Mouse (Mus musculus) adrenal gland, postnatal 10 days (tissue): ENCODE measurements around the gene Slc35g3. TPM values are rescaled to one million over a fixed set of nuclear protein-coding genes. Genes with fewer than 3 reads are reported as not detected.
"Not testable (repeated sequence)": the region's sequence is repeated elsewhere in the genome, so short reads cannot be mapped to it uniquely, and the experiment has no call there.

Experiments
- DNase-seq: peaks from one replicate; pipeline ENCODE4 v3.0.0; 2021; ENCODE audit warnings: mixed read lengths
- total RNA-seq, 2 experiments: library from RNA; stranded (reverse); gene quantifications; 2 replicates each; pipeline ENCODE4 v1.2.3; 2021

The Slc35g3 gene
- total RNA-seq, 2 experiments from 2014 or later: not detected

DNA sequence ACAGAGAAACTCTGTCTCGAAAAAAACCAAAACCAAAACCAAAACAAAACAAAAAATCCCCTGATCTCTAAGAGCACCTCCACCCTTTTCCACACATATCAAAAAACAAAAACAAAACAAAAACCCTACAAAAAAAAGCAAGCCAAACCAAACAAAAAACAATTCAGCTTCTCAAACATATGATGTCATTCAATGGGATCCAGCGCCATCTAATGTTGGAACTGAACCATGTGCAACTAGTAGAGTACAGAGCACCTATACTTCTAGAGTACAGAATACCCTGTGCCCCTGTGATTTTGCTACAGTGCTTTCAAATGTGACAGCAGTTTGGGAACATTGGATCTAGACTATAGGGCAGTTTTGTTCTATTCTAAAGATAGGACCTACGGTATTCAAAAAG is 7.1 kb downstream of the Slc35g3 start:
- DNase-seq: peak; percentile 59

DNA sequence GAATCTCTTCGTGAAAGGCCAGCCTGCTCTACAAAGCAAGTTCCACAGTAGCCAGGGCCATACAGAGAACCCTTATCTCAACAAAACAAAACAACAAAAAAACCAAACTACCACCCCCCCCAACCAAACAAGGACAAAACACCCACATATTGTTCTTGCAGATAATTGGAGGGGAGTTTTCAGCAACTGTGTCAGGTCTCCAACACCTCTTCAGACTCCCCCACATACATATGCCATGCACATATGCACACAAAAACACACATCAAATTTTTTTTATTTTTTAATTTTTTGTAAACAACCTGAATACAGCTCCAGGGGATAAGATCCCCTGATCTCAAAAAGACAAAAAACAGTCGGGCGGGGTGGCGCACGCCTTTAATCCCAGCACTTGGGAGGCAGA is 7.5 kb downstream of the Slc35g3 start:
- no peak for DNase-seq

DNA sequence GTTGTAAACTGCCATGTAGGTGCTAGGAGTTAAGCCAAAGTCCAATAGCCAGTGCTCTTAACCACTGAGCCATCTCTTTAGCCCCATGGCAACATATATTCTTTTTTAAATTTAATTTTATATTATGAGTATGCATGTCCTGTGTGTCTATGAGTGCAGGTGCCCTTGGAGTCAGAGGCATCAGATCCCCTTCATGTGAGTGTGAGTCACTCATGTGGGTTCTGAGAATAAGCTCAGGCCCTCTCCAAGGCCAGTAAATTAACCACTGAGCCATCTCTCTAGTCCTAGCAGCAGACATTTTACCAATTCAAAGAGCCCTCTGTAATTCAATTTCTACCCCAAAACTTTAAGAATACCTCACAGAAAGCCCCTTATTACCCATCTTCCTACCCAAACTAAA is 9.1 kb downstream of the Slc35g3 start:
- DNase-seq: no peak

DNA sequence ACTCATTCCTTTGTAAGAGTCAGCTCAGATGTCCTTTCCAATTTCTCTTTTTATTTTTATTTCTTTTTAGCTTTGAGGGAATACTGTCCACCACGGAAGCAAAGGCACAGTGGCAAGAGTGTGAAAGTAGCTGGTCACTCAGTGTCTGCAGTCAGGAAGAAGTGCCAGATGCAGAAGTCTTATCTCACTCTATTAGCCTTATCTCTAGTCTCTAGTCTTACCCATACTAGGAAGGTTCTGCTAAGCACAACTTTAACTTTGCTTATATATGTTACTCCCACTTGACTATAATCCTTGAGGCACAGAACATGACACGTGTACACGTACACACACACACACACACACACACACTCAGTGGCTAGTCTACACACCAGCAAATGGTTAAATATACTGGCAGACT is 10.1 kb downstream of the Slc35g3 start:
- no peak for DNase-seq

DNA sequence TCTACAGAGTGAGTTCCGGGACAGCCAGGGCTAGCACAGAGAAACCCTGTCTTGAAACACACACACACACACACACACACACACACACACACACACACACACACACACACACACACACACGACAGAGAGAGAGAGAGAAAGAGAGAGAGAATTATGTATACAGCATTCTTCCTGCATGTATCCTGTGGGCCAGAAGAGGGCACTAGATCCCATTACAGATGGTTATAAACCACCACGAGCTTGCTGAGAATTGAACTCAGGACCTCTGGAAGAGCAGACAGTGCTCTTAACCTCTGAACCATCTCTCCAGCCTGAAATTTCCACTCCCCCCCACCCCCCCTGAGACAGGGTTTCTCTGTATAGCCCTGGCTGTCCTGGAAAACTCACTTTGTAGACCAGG is 30.4 kb downstream of the Slc35g3 start:
- DNase-seq: not testable (repeated sequence)

DNA sequence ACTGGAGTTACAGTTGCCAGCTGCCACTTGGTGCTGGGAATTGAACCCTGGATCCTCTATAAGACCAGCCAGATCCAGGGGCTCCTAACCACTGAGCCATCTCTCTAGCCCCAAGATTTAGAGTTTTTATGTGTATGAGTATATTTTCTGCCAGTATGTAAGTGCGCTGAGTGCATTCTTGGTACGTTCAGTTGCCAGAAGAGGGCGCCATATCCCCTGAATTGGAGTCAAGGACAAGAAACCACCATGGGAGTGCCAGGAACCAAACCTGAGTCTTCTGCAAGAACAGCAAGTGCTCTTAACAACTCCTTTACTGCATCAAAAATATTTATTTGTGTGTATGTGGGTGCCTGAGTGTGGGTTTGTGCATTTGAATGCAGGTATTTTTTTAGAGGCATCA is 32.7 kb downstream of the Slc35g3 start:
- DNase-seq: peak; percentile 71

DNA sequence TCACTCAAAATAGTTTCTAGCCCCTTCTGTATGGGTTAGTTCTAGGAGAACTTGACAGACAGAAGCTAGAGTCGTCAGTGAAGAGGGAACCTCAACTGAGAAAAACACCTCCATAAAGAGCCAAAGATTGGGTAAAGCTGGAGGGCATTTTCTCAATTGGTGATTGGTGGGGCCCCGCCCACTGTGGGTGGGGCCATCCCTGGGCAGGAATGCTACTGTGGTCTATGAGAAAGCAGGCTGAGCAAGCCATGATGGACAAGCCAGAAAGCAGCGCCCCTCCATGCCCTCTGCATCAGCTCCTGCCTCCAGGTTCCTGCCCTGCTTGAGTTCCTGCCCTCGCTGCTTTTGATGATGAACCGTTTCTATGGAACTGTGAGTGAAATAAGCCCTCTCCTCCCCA is 35.8 kb downstream of the Slc35g3 start:
- DNase-seq: no peak

DNA sequence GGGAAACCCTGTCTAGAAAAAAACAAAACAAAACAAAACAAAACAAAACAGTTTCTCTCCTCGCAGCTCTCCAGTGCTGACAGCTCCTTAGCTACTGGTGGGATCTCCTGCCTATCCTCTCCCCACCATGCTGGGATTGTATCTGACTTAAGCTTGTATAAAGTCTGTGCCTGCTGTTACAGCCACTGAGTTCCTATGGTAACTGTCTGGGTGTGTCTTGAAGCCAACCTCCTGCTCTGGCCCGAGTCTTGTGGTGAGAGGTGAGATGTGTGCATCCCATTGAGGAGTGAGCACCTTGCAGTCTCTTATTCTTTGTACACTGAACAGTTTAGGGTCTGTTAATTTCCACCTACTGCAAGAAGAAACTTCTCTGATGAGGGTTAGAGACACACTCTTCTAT is 38.7 kb downstream of the Slc35g3 start:
- DNase-seq: no peak

DNA sequence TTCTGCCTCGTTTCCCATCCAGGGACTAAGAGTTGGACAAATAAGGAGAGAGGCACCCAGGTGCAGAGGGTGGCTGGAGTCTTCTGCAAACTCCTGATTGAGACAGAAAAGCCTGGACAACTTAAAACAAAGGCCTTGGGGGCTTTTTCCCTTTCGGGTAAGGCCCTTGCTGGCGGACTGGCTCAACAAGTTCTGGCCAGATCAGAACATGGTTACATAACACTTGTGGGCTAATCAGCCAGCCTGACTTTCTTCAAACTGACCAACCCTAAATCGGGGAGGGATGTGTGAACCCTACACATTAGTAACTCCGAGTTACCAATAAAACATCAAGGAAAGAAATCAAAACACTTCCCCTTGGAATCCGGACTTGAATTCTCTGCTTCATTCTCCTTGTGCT is 40.9 kb downstream of the Slc35g3 start:
- DNase-seq: no peak

DNA sequence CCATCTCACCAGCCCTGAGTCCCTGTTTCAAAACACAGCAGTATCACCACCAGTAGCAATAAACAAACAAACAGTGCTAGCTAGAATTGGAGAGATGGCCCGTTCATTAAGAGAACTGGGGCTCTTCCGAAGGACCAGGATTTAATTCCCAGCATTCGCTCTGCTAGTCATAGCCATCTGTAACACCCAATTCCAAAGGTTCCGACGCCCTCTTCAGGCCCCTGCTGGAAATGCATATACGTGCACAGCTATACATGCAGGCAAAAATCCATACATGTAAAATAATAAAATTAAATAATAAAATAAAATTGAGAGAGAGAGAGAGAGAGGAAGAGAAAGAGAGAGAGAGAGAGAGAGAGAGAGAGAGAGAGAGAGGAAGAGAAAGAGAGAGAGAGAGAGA is 42.3 kb downstream of the Slc35g3 start:
- no peak for DNase-seq

DNA sequence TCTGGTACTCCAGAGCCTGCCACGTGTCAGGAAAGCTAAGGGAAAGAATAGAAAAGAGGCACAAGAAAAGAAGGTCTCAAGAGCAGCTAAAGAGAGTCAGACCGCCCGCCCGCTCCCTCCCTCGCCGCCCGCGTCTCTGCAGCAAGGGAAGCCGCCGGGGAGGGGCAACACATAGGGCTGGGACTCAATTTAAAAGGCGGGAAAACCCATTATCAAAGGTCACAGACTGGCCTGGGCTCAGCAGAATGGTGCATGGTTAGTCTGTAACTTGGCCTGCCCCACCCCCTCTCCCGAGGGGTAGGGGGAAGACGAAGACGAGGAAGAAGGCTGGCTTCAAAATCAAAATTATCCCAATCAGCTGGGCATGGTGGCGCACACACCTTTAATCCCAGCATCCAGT is 43.1 kb downstream of the Slc35g3 start:
- no peak for DNase-seq

DNA sequence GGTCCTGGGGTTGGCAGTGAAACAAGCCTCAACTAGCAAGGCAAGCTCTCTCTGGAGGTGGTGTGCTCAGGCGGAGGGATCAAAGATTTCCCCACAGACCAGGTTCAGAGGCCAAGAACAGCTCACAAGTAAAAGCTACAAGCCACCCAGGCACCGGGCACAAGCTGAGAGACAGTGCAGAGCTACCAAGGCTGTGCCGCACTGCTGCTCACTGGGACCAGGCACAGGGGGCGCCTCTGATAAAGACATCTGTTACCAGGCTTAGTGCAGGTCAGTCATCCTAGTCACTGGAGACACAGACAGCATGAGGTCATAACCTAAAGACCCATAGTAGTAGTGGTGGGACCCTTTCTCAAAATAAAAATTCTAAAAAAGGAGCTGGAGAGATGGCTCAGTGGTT is 44.8 kb downstream of the Slc35g3 start:
- no peak for DNase-seq

DNA sequence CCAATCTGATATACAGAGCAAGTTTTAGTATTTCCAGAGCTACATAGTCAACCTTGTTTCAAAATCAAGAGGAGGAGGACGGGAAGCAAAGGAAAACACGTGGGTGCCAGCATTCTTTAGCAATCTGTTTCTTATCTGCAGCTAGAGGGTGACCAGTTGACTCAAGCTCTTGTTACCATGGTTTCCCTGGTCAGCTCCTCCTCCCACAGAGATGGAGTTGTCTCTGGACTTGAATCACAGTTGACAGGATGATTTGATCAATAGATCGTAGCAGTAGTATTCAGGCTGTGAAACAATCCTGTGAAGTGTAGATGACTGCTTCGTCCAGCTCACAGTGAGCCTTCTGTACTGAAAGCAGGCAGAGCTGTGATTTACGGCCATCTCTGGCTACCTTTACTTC is 45.8 kb downstream of the Slc35g3 start:
- DNase-seq: peak; percentile 62

DNA sequence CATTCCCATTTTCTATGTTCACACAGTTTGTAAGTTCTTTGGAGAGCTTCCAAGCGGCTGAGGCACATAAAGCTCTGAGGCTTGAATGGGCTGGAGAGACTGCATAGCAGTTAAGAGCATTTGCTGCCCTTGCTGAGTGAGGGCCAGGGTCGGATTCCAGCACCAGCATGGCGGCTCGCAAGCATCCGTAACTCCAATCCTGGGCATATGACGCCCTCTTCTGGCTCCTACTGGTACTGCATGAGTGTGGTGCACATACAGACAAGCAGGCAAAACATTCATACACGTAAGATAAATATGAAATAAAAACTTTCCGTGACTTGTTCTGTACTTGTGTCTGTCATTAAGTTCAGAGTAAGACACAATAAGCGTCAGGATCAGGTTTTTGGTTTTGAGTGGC is 46.3 kb downstream of the Slc35g3 start:
- DNase-seq: peak; percentile 60

DNA sequence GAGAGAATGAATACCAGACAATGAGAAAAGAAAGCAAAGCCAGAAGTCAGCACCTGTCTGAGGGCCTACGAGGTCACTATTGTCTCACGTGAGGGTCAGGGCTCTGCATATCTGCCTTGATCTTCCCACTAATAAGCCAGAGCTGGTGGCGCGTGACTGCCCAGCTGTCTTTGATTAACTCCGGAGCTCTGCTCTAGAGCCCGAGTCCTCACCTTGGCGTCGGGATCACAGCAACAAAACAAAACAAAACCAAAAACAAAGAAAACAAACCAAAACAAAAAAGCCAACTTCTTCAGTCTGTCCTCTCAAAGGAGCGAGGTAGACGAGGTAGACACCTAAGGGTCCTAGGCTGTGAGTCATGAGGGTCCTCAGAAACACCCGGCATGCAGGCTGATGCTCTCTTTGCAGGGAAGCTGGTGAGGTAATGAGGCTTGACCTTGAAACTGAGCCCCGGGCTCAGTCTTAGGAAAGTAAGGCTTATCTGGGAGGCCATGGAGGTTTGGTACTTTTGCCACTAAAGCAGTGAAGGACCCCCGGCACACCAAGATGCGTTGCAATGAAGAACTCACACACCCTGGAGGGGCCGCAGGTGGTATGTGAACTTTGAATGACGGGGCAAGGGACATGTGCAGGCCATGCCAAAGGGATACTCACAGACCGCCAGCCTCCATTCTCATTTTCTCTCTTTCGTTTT is 47.0 kb downstream of the Slc35g3 start:
- DNase-seq: no peak

DNA sequence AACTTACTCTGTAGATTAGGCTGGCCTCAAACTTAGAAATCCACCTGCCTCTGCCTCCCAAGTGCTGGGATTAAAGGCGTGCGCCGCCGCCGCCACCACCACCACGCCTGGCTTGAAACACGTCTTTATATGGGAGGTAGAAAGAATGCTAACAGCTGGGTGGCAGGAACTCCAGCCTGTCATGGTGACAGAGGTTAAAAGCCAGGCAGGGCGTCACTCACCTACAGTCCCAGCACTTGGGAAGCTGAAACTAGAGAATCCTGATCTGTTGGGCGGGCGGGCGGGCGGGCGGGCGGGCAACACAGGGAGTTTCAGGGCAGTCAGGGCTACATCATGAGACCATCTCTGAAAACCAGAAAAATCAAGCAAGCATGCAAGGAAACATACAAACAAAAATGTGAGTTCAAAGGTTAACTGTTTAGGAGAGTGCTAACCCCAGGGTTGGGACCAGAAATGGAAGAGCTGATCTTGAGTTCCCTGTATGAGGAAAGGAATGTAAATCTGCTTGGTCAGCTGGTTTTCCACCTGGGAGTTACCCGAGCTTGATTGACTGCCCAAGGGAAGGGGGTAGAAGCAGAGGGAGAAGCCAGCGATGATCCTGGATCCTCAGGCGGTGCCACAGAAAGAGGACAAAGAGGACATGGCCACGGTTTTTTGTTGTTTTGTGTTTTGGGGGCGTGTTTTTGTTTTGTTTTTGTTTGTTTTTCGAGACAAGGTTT is 48.7 kb downstream of the Slc35g3 start:
- DNase-seq: no peak

DNA sequence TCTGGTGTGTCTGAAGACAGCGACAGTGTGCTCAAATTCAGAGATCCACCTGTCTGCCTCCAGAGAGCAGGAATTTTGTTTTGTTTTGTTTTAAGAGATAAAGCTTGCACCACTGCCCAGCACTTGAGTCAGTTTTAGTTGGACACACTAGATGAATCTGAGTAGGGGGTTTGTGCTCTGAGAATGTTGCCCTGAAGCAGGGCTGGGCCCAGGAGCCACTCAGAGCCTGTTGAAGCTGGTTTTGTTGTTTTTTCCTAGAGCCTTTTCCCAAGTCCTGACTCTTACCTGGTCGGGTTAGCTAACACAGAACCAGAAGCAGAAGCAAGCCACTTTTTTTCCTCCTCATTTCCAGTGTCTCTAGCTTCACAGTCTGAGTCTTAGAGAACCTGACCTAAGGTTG is 50.7 kb downstream of the Slc35g3 start:
- DNase-seq: no peak

DNA sequence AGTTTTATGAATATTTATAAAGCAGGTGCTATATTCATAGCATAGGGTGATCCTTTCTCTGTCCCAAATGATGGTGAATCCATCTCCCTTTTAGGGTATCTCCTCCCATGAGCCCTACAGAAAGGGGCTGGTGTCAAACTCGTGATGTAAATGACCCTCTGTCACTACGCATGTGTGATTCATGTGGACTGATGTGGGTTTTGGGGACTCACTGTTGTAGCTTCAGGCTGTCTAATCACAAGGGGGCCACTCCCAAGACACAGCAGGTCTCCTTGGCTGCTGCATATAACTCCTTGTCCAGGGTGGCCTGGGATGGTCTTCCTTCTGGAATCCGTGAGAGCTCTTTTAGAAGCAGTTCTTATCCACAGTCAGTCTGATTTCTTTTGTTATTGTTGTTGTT is 51.3 kb downstream of the Slc35g3 start:
- DNase-seq: no peak

Other genes starting within 250 kb of the Slc35g3 start
- gene Dnah2, start 212.9 kb downstream of the Slc35g3 start, total RNA-seq: under 1 TPM; 0.30 TPM
- 1 to 10 TPM; 2.2 to 3.8 TPM for gene Efnb3, start 201.8 kb downstream of the Slc35g3 start, total RNA-seq
- 10 to 100 TPM in 1 of 2 experiments, 1 to 10 TPM in 1; 8.1 to 12.5 TPM for gene Wrap53, start 181.7 kb downstream of the Slc35g3 start, total RNA-seq
- gene Trp53, start 181.6 kb downstream of the Slc35g3 start, total RNA-seq: 10 to 100 TPM; 59.9 to 75.9 TPM
- gene Atp1b2, start 156.0 kb downstream of the Slc35g3 start, total RNA-seq: 10 to 100 TPM; 38.6 to 52.9 TPM
- under 1 TPM; 0.27 to 0.36 TPM for gene Shbg, start 144.1 kb downstream of the Slc35g3 start, total RNA-seq
- 10 to 100 TPM in 1 of 2 experiments, 1 to 10 TPM in 1; 9.2 to 10.1 TPM for gene Sat2, start 139.9 kb downstream of the Slc35g3 start, total RNA-seq
- gene Fxr2, start 129.0 kb downstream of the Slc35g3 start, total RNA-seq: 10 to 100 TPM; 61.9 to 80.2 TPM
- gene Sox15, start 106.7 kb downstream of the Slc35g3 start, total RNA-seq: not detected
- gene Mpdu1, start 99.3 kb downstream of the Slc35g3 start, total RNA-seq: 100 to 1,000 TPM; 114 to 116 TPM
- gene Cd68, start 95.8 kb downstream of the Slc35g3 start, total RNA-seq: 10 to 100 TPM in 1 of 2 experiments, 1 to 10 TPM in 1; 9.8 to 12.0 TPM
- gene Eif4a1, start 89.5 kb downstream of the Slc35g3 start, total RNA-seq: 100 to 1,000 TPM; 598 to 631 TPM
- 10 to 100 TPM; 62.6 to 76.3 TPM for gene Senp3, start 79.9 kb downstream of the Slc35g3 start, total RNA-seq
- gene Tnfsf13, start 76.2 kb downstream of the Slc35g3 start, total RNA-seq: 1 to 10 TPM; 2.0 to 5.0 TPM
- gene Tnfsf12, start 66.1 kb downstream of the Slc35g3 start, total RNA-seq: 10 to 100 TPM; 18.1 to 19.2 TPM
- 1 to 10 TPM; 4.2 to 5.1 TPM for gene Tnfsfm13, start 65.9 kb downstream of the Slc35g3 start, total RNA-seq
- gene Polr2a, start 3.3 kb downstream of the Slc35g3 start, total RNA-seq: 10 to 100 TPM; 53.9 to 67.5 TPM
- gene Zbtb4, start 3.9 kb upstream of the Slc35g3 start, total RNA-seq: 10 to 100 TPM; 35.5 to 41.2 TPM
- gene Chrnb1, start 34.0 kb upstream of the Slc35g3 start, total RNA-seq: 1 to 10 TPM; 2.3 to 7.9 TPM
- gene Fgf11, start 39.9 kb upstream of the Slc35g3 start, total RNA-seq: 1 to 10 TPM; 2.4 to 3.8 TPM
- 1 to 10 TPM; 1.0 TPM for gene Tmem102, start 43.7 kb upstream of the Slc35g3 start, total RNA-seq
- gene Gm39566, start 53.3 kb upstream of the Slc35g3 start, total RNA-seq: not detected
- gene Spem2, start 56.5 kb upstream of the Slc35g3 start, total RNA-seq: not detected
- not detected for gene Spem1, start 60.2 kb upstream of the Slc35g3 start, total RNA-seq
- gene Nlgn2, start 75.8 kb upstream of the Slc35g3 start, total RNA-seq: 10 to 100 TPM; 17.3 to 23.5 TPM
- gene Tmem256, start 76.5 kb upstream of the Slc35g3 start, total RNA-seq: 100 to 1,000 TPM; 137 to 145 TPM
- gene Plscr3, start 84.4 kb upstream of the Slc35g3 start, total RNA-seq: 10 to 100 TPM; 49.2 to 59.2 TPM
- gene Tnk1, start 96.8 kb upstream of the Slc35g3 start, total RNA-seq: under 1 TPM; 0.12 to 0.24 TPM
- gene Tmem95, start 116.0 kb upstream of the Slc35g3 start, total RNA-seq: not detected
- 1 to 10 TPM; 4.1 to 4.2 TPM for gene Kctd11, start 119.4 kb upstream of the Slc35g3 start, total RNA-seq
- 1 to 10 TPM; 4.3 to 4.7 TPM for gene Acap1, start 133.6 kb upstream of the Slc35g3 start, total RNA-seq
- 1 to 10 TPM; 3.1 to 3.2 TPM for gene 2810408A11Rik, start 139.0 kb upstream of the Slc35g3 start, total RNA-seq
- gene Neurl4, start 139.1 kb upstream of the Slc35g3 start, total RNA-seq: 10 to 100 TPM; 33.6 to 48.1 TPM
- gene Gps2, start 151.9 kb upstream of the Slc35g3 start, total RNA-seq: 10 to 100 TPM; 42.3 to 43.1 TPM
- 100 to 1,000 TPM; 578 to 644 TPM for gene Eif5a, start 160.0 kb upstream of the Slc35g3 start, total RNA-seq
- gene Ybx2, start 173.8 kb upstream of the Slc35g3 start, total RNA-seq: 10 to 100 TPM; 19.6 to 44.5 TPM
- 10 to 100 TPM; 67.6 to 81.9 TPM for gene Slc2a4, start 186.2 kb upstream of the Slc35g3 start, total RNA-seq
- gene Cldn7, start 202.8 kb upstream of the Slc35g3 start, total RNA-seq: 1 to 10 TPM in 1 of 2 experiments, under 1 TPM in 1; 0.70 to 1.2 TPM
- gene Ctdnep1, start 219.2 kb upstream of the Slc35g3 start, total RNA-seq: 100 to 1,000 TPM; 117 to 148 TPM
- gene Elp5, start 220.5 kb upstream of the Slc35g3 start, total RNA-seq: 10 to 100 TPM; 66.8 to 71.4 TPM
- 100 to 1,000 TPM; 339 to 345 TPM for gene Gabarap, start 229.2 kb upstream of the Slc35g3 start, total RNA-seq
- 10 to 100 TPM; 43.5 to 50.5 TPM for gene Phf23, start 233.8 kb upstream of the Slc35g3 start, total RNA-seq
- 10 to 100 TPM; 15.7 to 23.0 TPM for gene Dvl2, start 238.6 kb upstream of the Slc35g3 start, total RNA-seq